Mouse (Mus musculus) frontal cortex, adult (tissue): ENCODE data around the gene Cpne7.
A peak's percentile ranks its signal among the peaks of the same experiment; 100 is the strongest.

ENCODE experiments used
- ATAC-seq: cut with Nextera tagmentation; 2 replicates; pipeline ENCODE4 v1.9.2; 2017; ENCODE audit warnings: mild to moderate bottlenecking, moderate library complexity, mixed read lengths; ENCODE audit not compliant: low TSS enrichment

Gene Cpne7

GRCm38 (mm10) chr8:123113908-123114469, 3.2 kb upstream of the Cpne7 start:
- ATAC-seq: no peak

GRCm38 (mm10) chr8:123114644-123115043, 2.5 kb upstream of the Cpne7 start:
- no peak for ATAC-seq

GRCm38 (mm10) chr8:123117744-123118143, 570 bp downstream of the Cpne7 start:
- ATAC-seq: no peak

- peak; percentile 50; the same call in 1 of the 2 replicates for ATAC-seq
These were observed 4.9 kb downstream of the Cpne7 start for GRCm38 (mm10) chr8:123122059-123122458.

- ATAC-seq: peak; percentile 82; the same call in 1 of the 2 replicates
These were observed 5.5 kb downstream of the Cpne7 start for GRCm38 (mm10) chr8:123122670-123123069.

GRCm38 (mm10) chr8:123126193-123126816, 9.1 kb downstream of the Cpne7 start:
- no peak for ATAC-seq

GRCm38 (mm10) chr8:123131041-123131440, 13.9 kb downstream of the Cpne7 start:
- no peak for ATAC-seq

GRCm38 (mm10) chr8:123132953-123133352, 15.8 kb downstream of the Cpne7 start:
- ATAC-seq: no peak

- no peak for ATAC-seq
These were observed 17.1 kb downstream of the Cpne7 start for GRCm38 (mm10) chr8:123134149-123134713.

- ATAC-seq: no peak
These were observed 18.2 kb downstream of the Cpne7 start for GRCm38 (mm10) chr8:123135406-123135805.

GRCm38 (mm10) chr8:123135806-123136205, 18.6 kb downstream of the Cpne7 start:
- no peak for ATAC-seq

GRCm38 (mm10) chr8:123136287-123136686, 19.1 kb downstream of the Cpne7 start:
- ATAC-seq: no peak

GRCm38 (mm10) chr8:123137645-123138077, 20.5 kb downstream of the Cpne7 start:
- ATAC-seq: peak; percentile 83

- no peak for ATAC-seq
These were observed 21.6 kb downstream of the Cpne7 start for GRCm38 (mm10) chr8:123138741-123139140.

GRCm38 (mm10) chr8:123141741-123142462, 24.7 kb downstream of the Cpne7 start:
- ATAC-seq: peak; percentile 42; the same call in 1 of the 2 replicates

- no peak for ATAC-seq
These were observed 28.1 kb downstream of the Cpne7 start for GRCm38 (mm10) chr8:123145279-123145678.

GRCm38 (mm10) chr8:123146390-123146789, 29.2 kb downstream of the Cpne7 start:
- no peak for ATAC-seq

- ATAC-seq: peak; percentile 57; the same call in 1 of the 2 replicates
These were observed 33.6 kb downstream of the Cpne7 start for GRCm38 (mm10) chr8:123150737-123151171.

- no peak for ATAC-seq
These were observed 38.0 kb downstream of the Cpne7 start for GRCm38 (mm10) chr8:123155177-123155576.

GRCm38 (mm10) chr8:123156070-123156773, 39.0 kb downstream of the Cpne7 start:
- ATAC-seq: no peak

- no peak for ATAC-seq
These were observed 40.8 kb downstream of the Cpne7 start, which contains the start of gene Sult5a1 for GRCm38 (mm10) chr8:123157888-123158465. Gene Sult5a1, minus strand, starts transcription at chr8:123158315.
